In the genomic region with DNA sequence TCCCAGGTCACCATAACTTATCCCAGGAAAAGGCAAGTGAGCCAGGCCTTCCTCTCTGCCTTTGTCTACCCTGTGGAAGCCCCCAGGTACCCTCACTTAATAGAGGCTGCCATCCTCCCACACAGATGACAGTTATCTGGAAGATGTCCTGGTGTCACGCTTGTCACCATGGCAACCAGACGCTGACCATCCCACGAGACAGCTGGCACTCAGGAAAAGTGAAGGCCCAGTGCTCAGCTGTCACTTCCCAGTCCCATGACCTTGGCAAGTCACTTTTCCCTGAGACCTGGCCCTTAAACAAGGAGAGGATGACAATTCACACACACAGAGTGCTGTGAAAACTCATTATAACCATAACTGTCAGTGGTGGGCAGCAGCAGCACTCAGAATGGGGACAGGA, we compare ENCODE assay signal across 22 mouse cellular contexts.
"Had no signal": no experiment of that assay in that cellular context is flagged by ENCODE, and none has a peak within 500 bp of the region (broad histone marks: within the 10 kb centered on the region; RNA-seq: fewer than 3 reads in every experiment).

No protein-coding gene starts in this region.

- DNase-seq: kidney, adult 18-20 months; kidney, adult 9 months; kidney, postnatal 14 days; kidney, postnatal 4 days; liver; lung, adult 18-20 months; lung, postnatal 10 days; lung, postnatal 36 days; right cerebral cortex, postnatal 25 days; spleen, adult 18-20 months; thymus, adult 2 months; thymus, postnatal 14 days had no signal

- H3K9me3 ChIP-seq: limb, embryonic 10.5 days; limb, embryonic 13.5 days; liver, embryonic 12.5 days; liver, embryonic 15.5 days; lung, embryonic 15.5 days; megakaryocyte, embryonic 14.5 days; midbrain, embryonic 10.5 days; midbrain, embryonic 13.5 days; stomach, embryonic 15.5 days had no signal

- H3K36me3 ChIP-seq: limb, embryonic 13.5 days; liver, embryonic 12.5 days; liver, embryonic 15.5 days; lung, embryonic 15.5 days; midbrain, embryonic 10.5 days; midbrain, embryonic 13.5 days; stomach, embryonic 15.5 days had no signal

- H3K9ac ChIP-seq: limb, embryonic 13.5 days; liver, embryonic 12.5 days; liver, embryonic 15.5 days; lung, embryonic 15.5 days; midbrain, embryonic 13.5 days; stomach, embryonic 15.5 days had no signal

- H3K4me2 ChIP-seq: limb, embryonic 13.5 days; liver, embryonic 12.5 days; liver, embryonic 15.5 days; lung, embryonic 15.5 days; midbrain, embryonic 13.5 days; stomach, embryonic 15.5 days had no signal

- H3K4me3 ChIP-seq: limb, embryonic 10.5 days; limb, embryonic 13.5 days; liver, embryonic 12.5 days; liver, embryonic 15.5 days; lung, embryonic 15.5 days; megakaryocyte, embryonic 14.5 days; midbrain, embryonic 10.5 days; midbrain, embryonic 13.5 days; stomach, embryonic 15.5 days had no signal

- H3K27ac ChIP-seq: limb, embryonic 10.5 days; limb, embryonic 13.5 days; liver, embryonic 12.5 days; liver, embryonic 15.5 days; midbrain, embryonic 10.5 days; midbrain, embryonic 13.5 days; stomach, embryonic 15.5 days had no signal

- H3K27me3 ChIP-seq: limb, embryonic 13.5 days; liver, embryonic 15.5 days; lung, embryonic 15.5 days; midbrain, embryonic 13.5 days; stomach, embryonic 15.5 days had no signal

- ATAC-seq: liver, embryonic 12.5 days; midbrain, embryonic 13.5 days; midbrain, embryonic 16.5 days had no signal
